Mouse (Mus musculus) retina, postnatal 7 days (tissue): ENCODE data around the gene Cd83.
A peak's percentile ranks its signal among the peaks of the same experiment; 100 is the strongest.

Source experiments
- DNase-seq: peaks from one replicate; pipeline ENCODE4 v3.0.0-alpha.2; 2012; ENCODE audit warnings: low read depth, low spot score

Cd83 gene

DNA sequence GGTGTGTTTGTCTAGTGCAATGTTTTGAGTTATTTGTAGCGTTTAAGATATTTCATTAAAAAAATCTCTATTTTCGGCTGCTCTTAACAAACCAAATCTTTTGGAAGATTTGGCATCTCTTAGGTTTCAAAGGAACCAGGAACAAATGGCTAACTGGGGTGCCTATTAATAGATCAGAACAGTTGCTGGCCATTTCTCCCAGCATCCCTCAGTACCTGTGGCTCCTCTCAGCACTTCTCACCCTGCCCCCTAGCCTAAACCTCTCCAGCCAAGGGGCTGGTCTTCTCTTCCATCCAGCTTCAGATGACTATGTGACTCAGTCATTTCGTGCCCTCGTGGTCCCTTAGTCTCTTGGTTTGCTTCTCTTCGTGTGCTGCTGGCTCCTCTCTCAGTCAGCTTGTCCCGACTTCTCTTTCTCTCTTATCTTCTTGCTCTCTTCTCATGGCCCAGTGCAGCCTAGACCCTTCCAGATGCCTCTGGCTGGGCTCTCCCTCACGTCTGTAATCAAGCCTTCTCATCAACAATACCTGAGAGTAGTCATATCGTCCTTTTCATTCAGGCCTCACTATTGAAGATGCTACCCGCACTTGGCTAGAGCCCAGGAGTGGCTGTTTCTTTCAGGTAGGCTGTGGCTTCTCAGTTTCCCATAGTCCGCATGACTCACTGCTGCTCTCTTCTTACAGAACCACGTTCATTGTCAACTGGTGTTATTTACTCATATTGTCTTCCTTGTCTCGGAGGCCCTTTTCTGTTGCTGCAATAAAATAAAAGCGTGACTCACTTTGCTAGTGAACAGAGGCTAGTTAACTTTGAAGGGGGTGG lies 9.8 kb upstream of the Cd83 start:
- DNase-seq: no peak

DNA sequence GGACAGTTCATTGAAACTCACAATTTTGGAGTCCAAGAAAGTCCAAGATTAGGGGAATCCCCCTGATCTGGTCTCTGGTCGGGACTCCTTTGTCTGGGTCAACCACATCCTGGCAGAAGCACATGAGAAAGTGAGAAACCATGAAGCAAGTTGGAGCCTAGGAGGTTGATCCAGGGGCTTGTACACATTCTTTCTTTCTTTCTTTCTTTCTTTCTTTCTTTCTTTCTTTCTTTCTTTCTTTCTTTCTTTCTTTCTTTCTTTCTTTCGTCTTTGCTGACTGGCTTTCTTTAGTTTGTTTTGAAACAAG lies 9.2 kb upstream of the Cd83 start:
- no peak for DNase-seq

DNA sequence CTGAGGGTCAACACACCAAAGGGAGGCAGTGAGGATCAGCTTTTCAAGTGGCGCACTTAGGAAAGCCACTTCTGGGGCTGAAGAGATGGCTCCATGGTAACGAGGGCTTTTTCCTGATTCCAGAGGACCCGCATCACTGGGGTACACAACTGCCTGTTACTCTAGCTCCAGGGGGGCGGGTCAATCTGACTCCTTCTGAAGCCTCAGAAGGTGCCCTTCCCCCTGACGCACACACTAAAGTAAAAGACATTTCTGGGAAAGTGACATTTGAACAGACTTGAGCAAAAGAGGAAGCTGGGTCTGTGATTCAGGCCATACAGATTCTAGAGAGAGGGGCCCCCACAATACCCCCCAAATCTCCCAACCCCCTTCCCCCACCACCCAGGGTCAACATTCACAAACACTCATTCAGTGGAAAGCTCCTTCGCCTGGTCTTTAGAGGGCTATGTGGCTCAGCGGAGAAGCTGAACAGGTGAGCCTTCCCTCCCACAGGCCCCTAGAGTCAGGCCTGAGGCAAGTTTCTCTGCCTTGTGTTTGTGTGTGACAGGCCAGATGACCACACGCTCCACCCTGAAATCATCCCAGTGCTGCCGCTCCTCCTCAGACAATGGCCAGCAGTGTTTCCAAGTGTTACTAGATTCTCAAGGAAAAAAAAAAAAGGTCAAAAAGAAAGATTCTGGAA lies 7.1 kb upstream of the Cd83 start:
- no peak for DNase-seq

DNA sequence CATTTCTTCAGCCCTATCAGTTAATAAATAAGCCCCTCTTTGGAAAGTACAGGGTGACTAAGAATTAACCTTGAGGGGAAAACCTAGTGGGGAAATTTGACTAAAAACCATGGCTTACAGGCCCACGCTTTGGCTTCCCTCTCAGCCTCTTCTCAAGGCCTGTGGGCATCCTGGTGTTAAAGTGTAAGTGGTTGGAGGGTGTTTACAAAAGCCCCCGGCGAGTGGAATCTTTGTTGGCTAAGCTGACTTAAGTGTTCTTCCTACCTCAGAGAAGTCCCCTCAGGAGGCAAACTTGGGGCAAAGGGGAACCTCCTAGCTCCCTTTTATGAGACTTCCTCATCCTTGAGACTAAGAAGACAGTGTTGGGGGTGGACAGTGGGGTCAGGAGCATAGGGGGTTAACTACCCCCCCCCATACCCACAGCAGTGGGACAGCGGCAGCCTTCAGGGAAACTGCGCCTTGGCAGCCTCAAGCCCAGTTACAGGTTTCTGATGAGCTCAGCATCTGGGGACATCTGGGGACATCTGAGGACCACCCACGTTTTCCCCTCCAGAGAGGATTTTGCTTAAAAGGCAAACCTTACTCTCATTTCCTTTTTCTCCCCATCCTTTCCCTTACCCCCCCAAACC lies 6.4 kb upstream of the Cd83 start:
- no peak for DNase-seq

DNA sequence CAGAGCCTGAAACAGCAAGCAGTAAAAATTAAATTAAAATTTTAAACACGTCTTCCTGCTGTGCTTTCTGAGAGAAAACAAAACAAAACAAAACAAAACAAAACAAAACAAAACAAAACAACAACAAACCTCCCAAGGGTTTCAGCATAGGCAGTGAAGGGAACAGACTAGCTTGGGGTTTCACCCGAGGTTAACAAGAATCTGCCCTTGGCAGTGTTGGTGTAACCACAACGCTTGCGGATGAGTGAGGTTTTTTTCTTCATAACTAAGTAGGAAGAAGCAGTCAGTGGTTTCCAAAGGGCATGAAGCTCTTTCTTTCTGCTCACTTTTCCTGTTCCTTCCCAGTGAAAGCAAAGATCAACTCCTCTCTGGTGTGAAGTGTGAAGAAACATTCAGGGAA lies 5.6 kb upstream of the Cd83 start:
- DNase-seq: no peak

GRCm38 (mm10) chr13:43780071-43780470 lies 4.5 kb upstream of the Cd83 start:
- DNase-seq: no peak

DNA sequence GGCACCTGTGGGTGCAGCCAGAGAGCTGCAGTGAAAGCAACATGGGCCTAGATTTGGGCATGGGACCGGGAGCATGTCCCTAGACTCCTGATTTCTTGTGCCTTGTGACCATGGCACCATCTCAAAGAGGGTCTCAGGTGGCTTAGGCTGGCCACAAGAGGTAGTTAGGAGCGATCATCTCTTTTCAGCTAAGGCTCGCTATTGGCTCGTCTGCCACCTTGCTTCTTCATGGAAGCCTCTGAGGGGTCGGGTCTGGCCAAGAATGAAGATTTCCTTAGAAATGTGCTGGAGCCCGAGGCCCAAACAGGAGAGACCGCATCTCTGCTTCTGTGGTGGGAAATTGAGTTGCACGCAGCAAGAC lies 1.1 kb downstream of the Cd83 start:
- no peak for DNase-seq

GRCm38 (mm10) chr13:43786171-43786795 lies 1.7 kb downstream of the Cd83 start:
- no peak for DNase-seq

- no peak for DNase-seq
These were observed 2.7 kb downstream of the Cd83 start for GRCm38 (mm10) chr13:43787262-43787661.

- no peak for DNase-seq
These were observed 3.5 kb downstream of the Cd83 start for GRCm38 (mm10) chr13:43788071-43788470.

DNA sequence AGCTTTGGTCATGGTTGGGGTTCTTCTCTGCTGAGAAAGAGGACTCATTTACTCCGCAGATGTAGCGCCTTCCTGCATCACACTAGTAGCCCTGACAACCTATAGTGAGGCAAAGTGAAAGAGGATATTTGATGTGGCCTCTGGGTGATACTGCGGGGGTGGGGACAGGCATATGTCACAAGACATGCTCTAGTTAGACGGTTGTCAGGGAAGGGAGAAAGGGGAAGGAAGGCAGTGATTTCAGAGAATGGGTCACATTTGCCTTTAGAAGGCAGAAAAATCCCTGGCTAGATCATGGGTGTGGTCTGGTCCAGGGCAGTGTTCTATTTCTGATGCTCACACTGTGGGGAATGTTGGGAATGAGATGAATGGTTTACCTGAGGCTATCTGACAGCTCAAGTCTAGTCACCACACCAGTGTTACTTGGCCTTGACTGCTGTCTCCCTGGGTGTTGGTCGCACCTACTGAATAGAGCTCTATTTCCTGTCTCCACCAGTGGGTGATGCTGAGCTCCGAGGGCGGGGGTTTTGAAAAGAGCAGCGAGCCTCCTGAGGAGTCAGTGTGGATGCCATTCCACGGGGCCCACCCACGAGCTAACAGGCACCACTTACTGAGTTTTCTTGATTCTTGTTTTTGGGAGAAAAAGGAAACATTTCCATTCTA lies 4.5 kb downstream of the Cd83 start:
- no peak for DNase-seq

GRCm38 (mm10) chr13:43790229-43791001 lies 5.8 kb downstream of the Cd83 start:
- no peak for DNase-seq

DNA sequence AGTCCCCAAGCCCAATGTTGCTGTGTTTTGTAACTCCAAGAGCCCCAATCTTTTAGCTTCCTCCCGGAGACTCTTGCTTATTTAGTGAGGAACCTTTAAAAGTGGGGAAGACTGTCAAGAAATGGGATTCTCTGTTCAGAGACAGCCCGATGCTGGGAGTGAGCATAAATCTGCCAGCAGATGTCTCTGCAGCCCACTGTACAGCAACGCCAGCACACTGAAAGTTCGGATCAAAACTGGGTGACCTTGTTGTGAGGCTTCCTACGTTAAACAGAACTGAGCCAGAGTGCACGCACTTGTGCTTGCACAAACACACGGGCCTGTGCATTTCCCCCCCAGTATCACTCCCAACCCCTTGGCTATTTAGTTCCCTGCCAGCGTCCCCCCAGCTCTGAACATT lies 10.8 kb downstream of the Cd83 start:
- peak; percentile 23 for DNase-seq

DNA sequence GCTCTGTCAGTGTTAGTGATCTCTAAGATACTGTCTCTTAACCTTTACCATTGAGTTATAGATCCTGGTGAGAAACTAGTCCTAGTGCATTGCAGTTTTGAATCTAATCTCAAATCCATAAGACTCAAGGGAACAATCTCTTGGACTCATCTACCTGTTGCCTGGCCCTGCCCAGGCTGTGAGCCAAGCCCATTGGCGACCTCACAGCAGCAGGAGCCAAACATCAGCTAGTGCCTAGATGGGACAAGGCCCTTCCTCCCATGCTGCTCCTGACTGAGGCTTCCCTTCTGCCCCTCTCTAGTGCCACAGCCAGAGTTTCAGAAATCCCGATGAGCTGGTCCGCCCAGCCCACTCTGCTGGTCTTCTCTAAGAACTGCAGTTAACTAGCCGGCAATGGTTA lies 14.1 kb downstream of the Cd83 start:
- no peak for DNase-seq

DNA sequence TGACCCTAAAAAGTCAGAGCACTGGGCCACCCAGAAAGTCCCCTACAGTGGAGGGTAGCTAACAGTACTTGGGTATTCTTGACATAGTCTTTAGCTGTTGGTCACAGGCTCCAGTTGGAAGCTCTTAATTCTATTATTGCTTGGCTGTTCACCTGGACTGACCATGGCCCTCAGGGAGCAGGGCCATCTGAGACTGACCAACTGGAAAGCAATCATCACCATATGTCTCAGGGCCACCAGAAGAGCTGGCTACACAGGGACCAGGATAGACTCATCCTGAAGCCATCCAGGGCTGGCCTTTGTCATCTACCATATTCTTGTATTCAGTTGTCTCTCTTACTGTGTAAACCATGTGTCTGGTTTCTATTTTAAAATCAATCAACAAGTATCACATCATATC lies 15.6 kb downstream of the Cd83 start:
- DNase-seq: no peak

GRCm38 (mm10) chr13:43801961-43802360 lies 17.4 kb downstream of the Cd83 start:
- no peak for DNase-seq

- no peak for DNase-seq
These were observed 18.0 kb downstream of the Cd83 start for GRCm38 (mm10) chr13:43802361-43803137.

- no peak for DNase-seq
These were observed 20.1 kb downstream of the Cd83 start for GRCm38 (mm10) chr13:43804648-43805047.

GRCm38 (mm10) chr13:43805159-43805758 lies 20.7 kb downstream of the Cd83 start:
- DNase-seq: no peak
